Mouse (Mus musculus) lung, embryonic 15.5 days (tissue): ENCODE data around the gene Gdap1l1. TPM values are rescaled to one million over a fixed set of nuclear protein-coding genes. Genes with fewer than 3 reads are reported as not detected.

Experiments
- ATAC-seq: fragments of 200-750 bp; cut with Nextera tagmentation; 2 replicates; pipeline ENCODE4 v1.8.0; 2017; ENCODE audit warnings: moderate number of reproducible peaks, borderline replicate concordance; ENCODE audit not compliant: low FRiP score, low TSS enrichment; ENCODE audit errors: extremely low read depth
- H3K27ac ChIP-seq: fragments of 300-500 bp; sonication (generic); 2 replicates; pipeline ENCODE4 v1.5.1; 2015; ENCODE audit warnings: moderate library complexity, mild to moderate bottlenecking, inconsistent platforms
- H3K27me3 ChIP-seq: fragments of 300-500 bp; sonication (generic); 2 replicates; pipeline ENCODE4 v1.6.1; 2015; ENCODE audit warnings: inconsistent platforms
- H3K36me3 ChIP-seq: fragments of 300-500 bp; sonication (generic); 2 replicates; pipeline ENCODE4 v1.6.1; 2015; ENCODE audit warnings: inconsistent platforms
- H3K4me1 ChIP-seq: fragments of 300-500 bp; sonication (generic); 2 replicates; pipeline ENCODE4 v1.6.1; 2015; ENCODE audit warnings: inconsistent platforms
- H3K4me2 ChIP-seq: fragments of 300-500 bp; sonication (generic); 2 replicates; pipeline ENCODE4 v1.6.1; 2015; ENCODE audit warnings: inconsistent platforms, mild to moderate bottlenecking, moderate library complexity
- H3K4me3 ChIP-seq: fragments of 300-500 bp; sonication (generic); 2 replicates; pipeline ENCODE4 v1.5.1; 2015; ENCODE audit warnings: mild to moderate bottlenecking, inconsistent platforms
- H3K9ac ChIP-seq: fragments of 300-500 bp; sonication (generic); 2 replicates; pipeline ENCODE4 v1.6.1; 2015; ENCODE audit warnings: inconsistent platforms
- H3K9me3 ChIP-seq: fragments of 300-500 bp; sonication (generic); 2 replicates; pipeline ENCODE4 v1.6.1; 2016; ENCODE audit warnings: inconsistent platforms
- WGBS: fragments of 180-500 bp; shearing (Covaris S2); methylation state at CpG from one replicate; pipeline ENCODE4 v1.1.7; 2015; 5-methylcytosine and 5-hydroxymethylcytosine counted together
- polyA plus RNA-seq: library from polyadenylated mRNA; unstranded; fragments of >200 nt; fragmentation: Nextera tagmentation; extraction: Ambion mirVana; gene quantifications from 2 replicates; pipeline ENCODE4 v1.2.1, GENCODE M21; 2015

Gene Gdap1l1
- polyA plus RNA-seq, 1 experiment from 2014 or later: 1.3 TPM

DNA sequence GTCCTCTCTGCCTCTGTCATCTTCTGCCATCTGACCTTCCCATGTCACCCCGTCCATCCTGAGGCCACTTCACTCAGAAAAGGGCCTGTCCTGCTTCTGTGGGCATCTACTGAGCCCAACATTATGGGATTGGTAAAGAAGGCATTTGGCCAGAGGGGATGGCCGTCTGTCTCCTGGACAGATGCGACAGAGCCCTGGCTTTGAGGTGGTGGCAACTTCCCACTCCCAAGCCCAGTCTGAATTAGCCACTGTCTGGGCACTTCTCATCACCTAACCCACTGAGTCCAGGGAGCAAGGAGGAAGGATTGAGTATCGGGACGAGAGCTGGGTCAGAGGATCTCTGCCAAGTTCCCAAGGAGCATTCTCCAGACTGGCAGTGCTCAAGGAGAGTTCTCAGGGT is 53.7 kb downstream of the Gdap1l1 start, which contains the start of gene R3hdml:
Gene R3hdml, plus strand, starts transcription at position 301 of the 400 bp plus-strand sequence.
- H3K4me3 ChIP-seq: no peak within 1 kb of the TSS
- no peaks in the 10 kb centered on the region for H3K36me3 ChIP-seq
- H3K4me2 ChIP-seq: no peak within 1 kb of the TSS
- no peaks in the 10 kb centered on the region for H3K9me3 ChIP-seq
- no peak within 1 kb of the TSS for H3K9ac ChIP-seq
- H3K27ac ChIP-seq: no peak within 1 kb of the TSS
- H3K4me1 ChIP-seq: no peaks in the 10 kb centered on the region
- ATAC-seq: no peak
- no peaks in the 10 kb centered on the region for H3K27me3 ChIP-seq
- 65% methylated on average over 5 of the region's 5 CpGs for WGBS

DNA sequence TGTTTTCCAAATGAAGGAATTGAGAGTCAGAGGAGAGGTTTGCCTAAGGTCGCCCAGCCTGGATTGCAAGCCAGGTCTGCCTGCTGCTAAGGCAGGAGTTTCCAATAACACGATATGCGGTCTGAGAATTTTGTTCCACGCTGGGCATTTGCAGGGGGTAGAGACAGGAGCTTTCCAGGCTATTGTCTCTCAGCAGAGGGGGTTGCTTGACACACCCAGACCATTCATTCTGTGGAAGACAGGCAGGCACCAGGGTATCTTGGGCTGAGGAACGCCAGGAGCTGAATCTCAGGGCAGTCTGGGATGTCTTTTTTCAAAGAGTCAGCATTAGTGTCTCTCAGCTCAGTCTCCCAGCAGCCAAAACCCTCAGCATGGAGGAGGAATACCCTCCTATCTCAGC is 54.8 kb downstream of the Gdap1l1 start:
- no peaks in the 10 kb centered on the region for H3K4me1 ChIP-seq
- no peak for ATAC-seq
- H3K36me3 ChIP-seq: no peaks in the 10 kb centered on the region
- H3K9me3 ChIP-seq: no peaks in the 10 kb centered on the region
- H3K4me2 ChIP-seq: no peak overlapping the region
- H3K9ac ChIP-seq: no peak overlapping the region
- WGBS: 30% methylated on average over 5 of the region's 5 CpGs
- H3K27me3 ChIP-seq: no peaks in the 10 kb centered on the region
- H3K27ac ChIP-seq: no peak overlapping the region
- H3K4me3 ChIP-seq: no peak overlapping the region

DNA sequence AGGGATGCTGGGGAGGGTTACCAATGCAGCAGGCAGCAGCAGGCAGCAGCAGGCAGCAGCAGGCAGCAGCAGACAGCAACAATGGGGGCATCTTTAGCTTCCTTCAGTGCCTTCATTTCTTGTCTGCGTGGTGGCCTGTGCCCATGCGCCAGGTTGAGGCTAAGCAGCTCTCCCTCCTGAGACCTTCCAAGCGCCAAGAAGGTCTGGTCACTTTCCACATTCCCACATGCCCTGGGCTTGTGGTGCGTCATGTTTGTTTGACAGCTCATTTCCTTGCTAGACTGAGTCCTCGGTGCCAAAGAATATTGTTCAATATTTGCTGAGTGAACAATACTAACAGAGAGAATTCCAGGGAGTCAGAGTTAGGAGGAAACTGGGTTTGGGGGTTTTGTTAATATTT is 55.7 kb downstream of the Gdap1l1 start:
- WGBS: 20% methylated on average over 5 of the region's 5 CpGs
- Histone ChIP-seq H3K9me3 (no peaks in the 10 kb centered on the region), H3K4me3 (no peak overlapping the region), H3K27me3 (no peaks in the 10 kb centered on the region), H3K36me3 (no peaks in the 10 kb centered on the region), H3K4me1 (no peaks in the 10 kb centered on the region), H3K27ac (no peak overlapping the region), H3K4me2 (no peak overlapping the region), H3K9ac (no peak overlapping the region)
- ATAC-seq: no peak; the same call in 1 of the 2 replicates

DNA sequence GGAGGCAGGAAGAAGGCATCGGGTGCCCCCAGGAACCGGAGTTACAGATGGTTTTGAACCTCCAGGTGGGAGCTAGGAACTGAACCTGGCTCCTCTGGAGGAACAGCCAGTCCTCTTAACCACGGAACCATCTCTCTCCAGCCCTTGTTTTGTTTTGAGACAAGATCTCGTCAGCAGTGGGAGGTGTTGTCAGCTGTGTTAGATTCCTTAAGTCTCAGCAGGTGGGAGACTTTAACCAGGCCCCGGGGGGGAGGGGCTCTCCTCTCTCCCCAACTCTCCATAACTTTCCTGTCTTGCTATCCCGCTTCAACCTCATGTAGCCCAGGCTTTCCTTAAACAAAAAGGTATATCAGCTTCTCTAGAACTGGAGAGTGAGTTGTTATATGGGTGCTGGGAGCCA is 56.2 kb downstream of the Gdap1l1 start:
- H3K36me3 ChIP-seq: no peaks in the 10 kb centered on the region
- no peaks in the 10 kb centered on the region for H3K27me3 ChIP-seq
- no peak overlapping the region for H3K4me2 ChIP-seq
- H3K9ac ChIP-seq: no peak overlapping the region
- no peak overlapping the region for H3K27ac ChIP-seq
- WGBS: 25% methylated on average over 6 of the region's 6 CpGs
- ATAC-seq: no peak
- no peaks in the 10 kb centered on the region for H3K9me3 ChIP-seq
- no peak overlapping the region for H3K4me3 ChIP-seq
- no peaks in the 10 kb centered on the region for H3K4me1 ChIP-seq

DNA sequence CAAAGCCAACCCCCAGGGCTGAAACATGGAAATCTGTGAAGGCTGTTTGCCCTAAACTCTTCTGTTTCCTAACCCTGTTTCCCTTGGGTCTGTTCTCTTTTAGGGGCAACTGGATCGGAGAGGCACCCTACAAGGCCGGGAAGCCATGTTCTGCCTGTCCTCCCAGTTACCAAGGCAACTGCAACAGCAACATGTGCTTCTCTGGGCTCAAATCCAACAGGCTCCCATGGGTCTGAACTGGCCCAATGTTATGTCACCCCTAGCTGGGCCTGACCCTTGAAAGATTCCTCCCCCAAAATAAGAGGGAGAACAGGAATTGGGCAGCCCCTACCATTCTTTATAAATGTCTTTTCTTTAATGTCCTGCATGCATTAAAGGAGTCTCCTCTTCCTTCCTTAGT is 63.9 kb downstream of the Gdap1l1 start:
- no peaks in the 10 kb centered on the region for H3K36me3 ChIP-seq
- no peaks in the 10 kb centered on the region for H3K27me3 ChIP-seq
- H3K9ac ChIP-seq: no peak overlapping the region
- ATAC-seq: no peak
- no peak overlapping the region for H3K27ac ChIP-seq
- WGBS: 76% methylated on average over 2 of the region's 2 CpGs
- no peaks in the 10 kb centered on the region for H3K9me3 ChIP-seq
- no peak overlapping the region for H3K4me3 ChIP-seq
- H3K4me2 ChIP-seq: no peak overlapping the region
- no peaks in the 10 kb centered on the region for H3K4me1 ChIP-seq

DNA sequence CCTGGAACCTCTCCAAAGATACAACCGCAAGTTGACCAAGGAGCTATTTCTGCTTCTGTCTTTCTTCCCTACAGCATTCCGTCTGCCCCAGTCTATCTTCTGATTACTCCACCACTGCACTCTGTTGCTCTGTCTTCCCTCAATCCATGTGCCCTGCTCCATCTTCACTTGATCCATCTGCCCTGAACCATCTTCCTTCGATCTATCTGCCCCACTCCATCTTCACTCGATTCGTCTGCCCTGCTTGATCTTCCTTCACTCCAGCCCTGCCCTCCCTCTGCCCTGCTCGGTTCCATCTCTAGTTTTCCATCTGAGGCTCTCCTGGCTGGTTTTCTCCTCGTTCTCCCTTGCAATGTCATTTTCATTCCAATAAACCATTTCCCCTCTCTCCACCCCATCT is 64.9 kb downstream of the Gdap1l1 start:
- no peak for ATAC-seq
- Histone ChIP-seq H3K4me1 (no peaks in the 10 kb centered on the region), H3K36me3 (no peaks in the 10 kb centered on the region), H3K27me3 (no peaks in the 10 kb centered on the region), H3K4me3 (no peak overlapping the region), H3K27ac (no peak overlapping the region), H3K9me3 (no peaks in the 10 kb centered on the region), H3K4me2 (no peak overlapping the region), H3K9ac (no peak overlapping the region)
- WGBS: 64% methylated on average over 7 of the region's 7 CpGs

Other genes with a start within 250 kb of the Gdap1l1 start
- gene Tox2, start 235.4 kb upstream of the Gdap1l1 start, polyA plus RNA-seq: 2.8 and 3.3 TPM in 2 replicates
- 6.9 and 7.7 TPM in 2 replicates for gene Jph2, start 40.5 kb upstream of the Gdap1l1 start, polyA plus RNA-seq
- gene Oser1, start 13.8 kb upstream of the Gdap1l1 start, polyA plus RNA-seq: 90.1 and 94.5 TPM in 2 replicates
- 9.7 and 10.1 TPM in 2 replicates for gene Fitm2, start 34.2 kb downstream of the Gdap1l1 start, polyA plus RNA-seq
- 0.14 TPM in 1 of 2 replicates, not detected in the other for gene R3hdml, start 53.8 kb downstream of the Gdap1l1 start, polyA plus RNA-seq
- 0.07 and 0.09 TPM in 2 replicates for gene Hnf4a, start 68.3 kb downstream of the Gdap1l1 start, polyA plus RNA-seq
- 29.7 and 30.4 TPM in 2 replicates for gene Ttpal, start 163.8 kb downstream of the Gdap1l1 start, polyA plus RNA-seq
- gene Serinc3, start 206.7 kb downstream of the Gdap1l1 start, polyA plus RNA-seq: 55.8 and 59.1 TPM in 2 replicates
- 134 TPM in 2 replicates for gene Pkig, start 219.9 kb downstream of the Gdap1l1 start, polyA plus RNA-seq